Mouse (Mus musculus) embryo, embryonic 9.5 days (tissue): ENCODE measurements around the gene Wdr54.
A peak's percentile ranks its signal among the peaks of the same experiment; 100 is the strongest.

Source experiments
- DNase-seq: peaks from one replicate; pipeline ENCODE4 v3.0.0-alpha.2; 2017; ENCODE audit errors: extremely low spot score

The Wdr54 gene

DNA sequence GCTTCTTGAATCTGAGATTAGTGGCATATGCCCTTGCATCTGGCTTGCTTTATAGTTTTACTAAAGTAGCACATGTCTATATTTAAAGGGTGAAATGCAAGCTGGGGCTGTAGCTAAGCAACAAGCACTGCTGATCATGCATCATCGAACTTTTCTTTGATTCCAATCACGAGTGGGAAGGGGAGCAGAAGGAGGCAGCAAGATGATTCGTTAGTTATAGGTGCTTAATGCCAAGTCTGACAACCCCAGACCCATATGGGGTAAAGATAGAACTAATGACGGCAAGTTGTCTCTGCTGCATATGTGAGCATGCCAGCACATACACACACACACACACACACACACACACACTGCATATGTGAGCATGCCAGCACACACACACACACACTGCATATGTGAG lies 52.0 kb downstream of the Wdr54 start:
- no peak for DNase-seq

DNA sequence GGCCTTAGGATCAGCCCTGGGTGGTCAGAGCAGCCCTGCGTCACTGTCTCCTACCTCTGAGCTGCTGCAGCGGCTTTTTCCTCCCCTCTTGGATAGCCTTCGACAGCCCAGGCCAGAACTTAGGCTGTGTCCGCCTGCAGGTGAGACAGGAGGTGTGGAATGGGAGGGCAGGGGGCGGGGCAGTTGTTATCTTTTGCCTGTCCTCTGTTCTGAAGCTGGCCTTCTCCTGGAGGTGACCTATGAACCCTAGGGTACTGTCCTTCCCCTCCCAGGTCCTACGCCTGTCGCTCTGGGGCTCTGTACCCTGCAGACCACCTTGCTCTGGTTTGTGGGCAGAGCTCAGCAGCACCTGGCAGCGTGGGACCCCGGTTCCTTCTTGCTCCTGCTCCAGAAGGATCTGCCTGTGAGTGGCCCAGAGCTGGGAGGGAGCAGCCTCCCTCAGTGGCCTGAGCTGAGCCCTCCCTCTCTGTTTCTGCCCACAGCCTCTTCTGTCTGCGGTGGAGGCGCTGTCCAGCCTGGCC lies 53.0 kb downstream of the Wdr54 start:
- no peak for DNase-seq

DNA sequence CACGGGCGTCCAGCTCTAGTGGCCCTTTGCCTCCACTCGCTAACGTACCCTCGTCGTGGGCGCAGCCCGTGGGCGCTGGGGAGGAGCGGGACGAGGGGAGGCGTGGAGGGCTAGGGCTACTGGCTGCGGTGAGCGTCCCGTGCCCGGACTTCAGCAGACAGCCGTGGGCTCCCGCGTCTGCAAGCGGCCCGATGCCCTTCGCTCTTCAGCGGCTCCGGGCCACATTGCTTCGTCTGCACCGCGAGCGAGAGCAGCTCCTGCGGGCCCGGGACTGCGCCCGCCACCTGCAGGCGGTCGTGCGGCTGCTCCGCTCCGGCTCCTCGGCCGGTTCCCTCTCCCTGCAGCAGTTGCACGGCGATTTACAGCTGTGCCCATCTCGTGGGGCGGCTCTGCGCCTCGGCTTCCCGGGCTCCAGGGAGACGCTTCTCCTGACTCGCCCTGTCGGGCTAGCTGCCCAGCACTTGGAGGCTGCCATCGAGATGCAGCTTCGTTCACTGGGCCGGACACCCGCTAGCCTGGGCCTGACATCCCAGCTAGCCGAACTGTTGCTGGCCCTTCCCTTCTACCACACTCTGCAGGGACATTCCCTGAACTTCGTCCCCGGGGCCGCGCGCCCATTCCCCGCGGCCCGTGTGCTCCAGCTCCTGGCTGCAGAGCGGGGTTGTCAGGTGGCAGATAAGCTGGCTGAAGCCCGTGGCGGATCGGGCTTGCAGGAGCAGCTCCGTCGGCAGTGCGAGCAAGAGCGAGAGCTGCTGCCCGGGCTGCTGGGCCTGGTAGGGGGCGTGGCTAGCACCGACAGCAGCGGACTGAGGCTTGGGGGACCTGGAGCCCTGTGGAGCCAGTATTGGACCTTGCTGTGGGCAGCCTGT lies 54.3 kb downstream of the Wdr54 start:
- DNase-seq = peak; percentile 77

- peak; percentile 87 for DNase-seq
Measured at GRCm38 (mm10) chr6:83101316-83101687, 54.9 kb downstream of the Wdr54 start, which contains the start of the genes Ccdc142 and Gm42688. TSS of gene Ccdc142 (plus strand) at chr6:83101601. TSS of gene Gm42688 (plus strand) at chr6:83101617.
